Mouse (Mus musculus) c-Kit-positive CD71-positive TER-119-positive erythroid progenitor cells, embryonic 14.5 days (primary cell): ENCODE data around the gene Scgb1b18.
"Not testable (repeated sequence)": the region's sequence is repeated elsewhere in the genome, so short reads cannot be mapped to it uniquely, and the experiment has no call there.

Experiments
- DNase-seq: peaks from one replicate; pipeline ENCODE4 v3.0.0-alpha.2; 2013; ENCODE audit warnings: low spot score

The Scgb1b18 gene

DNA sequence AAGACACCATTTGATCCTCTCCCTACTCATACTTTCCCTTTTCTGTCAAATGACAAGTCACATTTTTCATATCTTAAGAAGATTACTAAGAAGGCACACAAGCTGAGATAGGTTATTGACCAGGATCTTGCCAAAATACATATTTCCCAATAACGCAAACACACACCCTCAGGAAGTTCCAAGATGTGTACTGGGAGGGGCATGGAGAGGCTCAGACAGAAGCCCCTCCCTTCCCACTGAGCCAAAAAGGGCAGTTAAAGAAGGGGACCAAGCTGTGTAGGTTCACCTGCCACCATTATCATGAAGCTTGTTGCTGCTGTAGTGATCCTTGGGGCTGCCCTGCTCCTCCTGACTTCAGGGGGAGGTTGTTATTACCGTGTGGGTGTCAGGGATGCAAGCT lies at the start of gene Scgb1b18:
TSS of gene Scgb1b18 (plus strand) at position 301 of the 400 bp plus-strand sequence.
- not testable (repeated sequence) for DNase-seq

DNA sequence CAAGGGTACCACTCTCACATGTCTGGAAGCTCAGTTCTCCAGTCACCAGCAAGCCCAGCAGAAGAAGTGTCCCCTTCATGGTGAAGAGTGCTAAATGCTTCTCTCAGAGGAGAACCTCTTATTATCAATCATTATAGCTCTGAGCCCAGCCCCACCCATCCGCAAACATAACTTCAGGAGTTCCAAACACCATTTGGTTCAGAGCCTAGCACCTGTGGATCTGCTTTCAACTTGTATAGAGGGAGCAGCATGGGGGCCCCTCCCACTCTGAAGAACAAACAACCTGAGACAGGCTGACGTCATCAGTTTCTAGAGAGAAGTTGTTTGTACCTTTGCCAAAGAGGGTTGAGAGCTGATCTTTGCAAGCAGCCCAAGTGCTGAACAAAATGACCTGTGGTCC lies 11.6 kb upstream of the Scgb1b18 start, which contains the start of gene Scgb2b18:
TSS of gene Scgb2b18 (minus strand) at position 101 of the 400 bp plus-strand sequence.
- not testable (repeated sequence) for DNase-seq
